Mouse (Mus musculus): Measurements from ENCODE around the gene Stk24.

Stk24 gene

GRCm38 (mm10) chr14:121353648-121354377 lies 26.0 kb downstream of the Stk24 start:
- in situ Hi-C loops (cut with MboI, MseI), result loop anchor here (25.0 kb wide), 2 partner anchors 867 to 1067 kb away; partner anchors contain the start of genes Mbnl2 and Rap2a

- in situ Hi-C loops (cut with MboI, MseI), result loop anchor here (25.0 kb wide), 2 partner anchors 865 to 1065 kb away; partner anchors contain the start of genes Mbnl2 and Rap2a
These were observed 27.1 kb downstream of the Stk24 start for GRCm38 (mm10) chr14:121352744-121353143.

GRCm38 (mm10) chr14:121351737-121352136 lies 28.1 kb downstream of the Stk24 start:
- in situ Hi-C loops (cut with MboI, MseI), result loop anchor here (25.0 kb wide), 2 partner anchors 864 to 1064 kb away; partner anchors contain the start of genes Mbnl2 and Rap2a

GRCm38 (mm10) chr14:121350011-121350410 lies 29.8 kb downstream of the Stk24 start:
- in situ Hi-C loops (cut with MboI, MseI), result loop anchor here (25.0 kb wide), 2 partner anchors 863 to 1063 kb away; partner anchors contain the start of genes Mbnl2 and Rap2a

GRCm38 (mm10) chr14:121349291-121349690 lies 30.5 kb downstream of the Stk24 start:
- in situ Hi-C loops (cut with MboI, MseI), result no loop called here

GRCm38 (mm10) chr14:121348256-121348655 lies 31.6 kb downstream of the Stk24 start:
- in situ Hi-C loops (cut with MboI, MseI), result no loop called here

- in situ Hi-C loops (cut with MboI, MseI), result no loop called here
These were observed 32.7 kb downstream of the Stk24 start for GRCm38 (mm10) chr14:121347134-121347533.

GRCm38 (mm10) chr14:121346654-121347053 lies 33.2 kb downstream of the Stk24 start:
- in situ Hi-C loops (cut with MboI, MseI), result no loop called here

GRCm38 (mm10) chr14:121346053-121346452 lies 33.8 kb downstream of the Stk24 start:
- in situ Hi-C loops (cut with MboI, MseI), result no loop called here

GRCm38 (mm10) chr14:121344928-121345327 lies 34.9 kb downstream of the Stk24 start:
- in situ Hi-C loops (cut with MboI, MseI), result no loop called here

- in situ Hi-C loops (cut with MboI, MseI), result no loop called here
These were observed 36.9 kb downstream of the Stk24 start for GRCm38 (mm10) chr14:121342885-121343284.

GRCm38 (mm10) chr14:121339951-121340401 lies 39.8 kb downstream of the Stk24 start:
- in situ Hi-C loops (cut with MboI, MseI), result no loop called here

- in situ Hi-C loops (cut with MboI, MseI), result no loop called here
These were observed 40.8 kb downstream of the Stk24 start for GRCm38 (mm10) chr14:121338819-121339573.

- in situ Hi-C loops (cut with MboI, MseI), result no loop called here
These were observed 49.8 kb downstream of the Stk24 start for GRCm38 (mm10) chr14:121330090-121330408.

- in situ Hi-C loops (cut with MboI, MseI), result no loop called here
These were observed 50.3 kb downstream of the Stk24 start for GRCm38 (mm10) chr14:121329401-121330089.

GRCm38 (mm10) chr14:121328878-121329277 lies 50.9 kb downstream of the Stk24 start:
- in situ Hi-C loops (cut with MboI, MseI), result no loop called here

GRCm38 (mm10) chr14:121326432-121326831 lies 53.4 kb downstream of the Stk24 start:
- in situ Hi-C loops (cut with MboI, MseI), result no loop called here

- in situ Hi-C loops (cut with MboI, MseI), result no loop called here
These were observed 55.1 kb downstream of the Stk24 start for GRCm38 (mm10) chr14:121324521-121325330.

GRCm38 (mm10) chr14:121322641-121323040 lies 57.2 kb downstream of the Stk24 start:
- in situ Hi-C loops (cut with MboI, MseI), result no loop called here

GRCm38 (mm10) chr14:121322150-121322549 lies 57.7 kb downstream of the Stk24 start:
- in situ Hi-C loops (cut with MboI, MseI), result no loop called here

- in situ Hi-C loops (cut with MboI, MseI), result no loop called here
These were observed 61.4 kb downstream of the Stk24 start for GRCm38 (mm10) chr14:121318382-121318781.
